Mouse (Mus musculus) layer of hippocampus, adult 8-10 months (tissue): ENCODE measurements around the gene Mxd3. TPM values are rescaled to one million over a fixed set of nuclear protein-coding genes. Genes with fewer than 3 reads are reported as not detected.
A peak's percentile ranks its signal among the peaks of the same experiment; 100 is the strongest.

Source experiments
- DNase-seq, 2 experiments: peaks; one replicate each; pipeline ENCODE4 v3.0.0; 2022; ENCODE audit warnings: low spot score in 2 of 2
- total RNA-seq, 4 experiments: library from RNA; stranded (reverse); gene quantifications; 2 replicates each; pipeline ENCODE4 v1.2.4; 2022

The Mxd3 gene
- total RNA-seq, 4 experiments from 2014 or later, result 0.82 to 1.5 (median 1.0) TPM

- DNase-seq, result no peak
Observed at GRCm38 (mm10) chr13:55332331-55332730, 2.7 kb upstream of the Mxd3 start.

- DNase-seq, result no peak
Observed at GRCm38 (mm10) chr13:55330567-55331400, 1.2 kb upstream of the Mxd3 start.

GRCm38 (mm10) chr13:55329109-55329682 is 427 bp downstream of the Mxd3 start:
- DNase-seq, result no peak

- no peak for DNase-seq
Observed at GRCm38 (mm10) chr13:55328641-55329040, 982 bp downstream of the Mxd3 start.

- DNase-seq, result no peak
Observed at GRCm38 (mm10) chr13:55328171-55328570, 1.5 kb downstream of the Mxd3 start.

GRCm38 (mm10) chr13:55327633-55328032 is 2.0 kb downstream of the Mxd3 start:
- DNase-seq, result peak; percentile 92 to 94

GRCm38 (mm10) chr13:55327169-55327568 is 2.5 kb downstream of the Mxd3 start:
- no peak for DNase-seq

- no peak for DNase-seq
Observed at GRCm38 (mm10) chr13:55325596-55325995, 4.0 kb downstream of the Mxd3 start.

- no peak for DNase-seq
Observed at GRCm38 (mm10) chr13:55322130-55322825, 7.3 kb downstream of the Mxd3 start.

- peak; percentile 78 to 79 for DNase-seq
Observed at GRCm38 (mm10) chr13:55321434-55322129, 8.0 kb downstream of the Mxd3 start, which contains the start of gene Rab24. Rab24 (minus strand) TSS chr13:55321946.

- DNase-seq, result no peak
Observed at GRCm38 (mm10) chr13:55319931-55320533, 9.6 kb downstream of the Mxd3 start, which contains the start of gene Prelid1. Prelid1 (plus strand) TSS chr13:55320500.

GRCm38 (mm10) chr13:55318351-55318750 is 11.3 kb downstream of the Mxd3 start:
- no peak for DNase-seq

- no peak for DNase-seq
Observed at GRCm38 (mm10) chr13:55314891-55315412, 14.7 kb downstream of the Mxd3 start.

- DNase-seq, result no peak
Observed at GRCm38 (mm10) chr13:55313051-55313450, 16.6 kb downstream of the Mxd3 start.

GRCm38 (mm10) chr13:55312028-55312630 is 17.5 kb downstream of the Mxd3 start:
- DNase-seq, result peak in 1 of 2 experiments; percentile 56

- DNase-seq, result no peak
Observed at GRCm38 (mm10) chr13:55300913-55301312, 28.7 kb downstream of the Mxd3 start.

GRCm38 (mm10) chr13:55296760-55297159 is 32.9 kb downstream of the Mxd3 start:
- no peak for DNase-seq

- DNase-seq, result no peak
Observed at GRCm38 (mm10) chr13:55288854-55289253, 40.8 kb downstream of the Mxd3 start.

- no peak for DNase-seq
Observed at GRCm38 (mm10) chr13:55277646-55278045, 52.0 kb downstream of the Mxd3 start.

GRCm38 (mm10) chr13:55277203-55277602 is 52.4 kb downstream of the Mxd3 start:
- no peak for DNase-seq
